Mouse (Mus musculus) neural tube, embryonic 11.5 days (tissue): ENCODE measurements at regions not wholly inside any gene's neighbourhood (a gene's known extent, or its start where the extent isn't known, plus 50 kb on each side); places are given as distances from the start of the nearest gene placed in this dataset.
A peak's percentile ranks its signal among the peaks of the same experiment; 100 is the strongest.

Experiments
- ATAC-seq: fragments of 200-750 bp; cut with Nextera tagmentation; 2 replicates; pipeline ENCODE4 v1.8.0; 2017; ENCODE audit warnings: moderate number of reproducible peaks, mild to moderate bottlenecking, moderate TSS enrichment, moderate library complexity; ENCODE audit not compliant: insufficient read depth, low FRiP score, low TSS enrichment
- DNase-seq: peaks from one replicate; pipeline ENCODE4 v3.0.0-alpha.2; 2015; ENCODE audit warnings: low spot score
- H3K27ac ChIP-seq: fragments of 300-500 bp; sonication (generic); 2 replicates; pipeline ENCODE4 v1.5.1; 2014; ENCODE audit warnings: low read depth, mild to moderate bottlenecking, low read length
- H3K27me3 ChIP-seq: fragments of 300-500 bp; sonication (generic); 2 replicates; pipeline ENCODE4 v1.6.1; 2014; ENCODE audit warnings: mild to moderate bottlenecking, low read length, mixed read lengths; ENCODE audit not compliant: control insufficient read depth, insufficient read depth
- H3K36me3 ChIP-seq: fragments of 300-500 bp; sonication (generic); 2 replicates; pipeline ENCODE4 v1.6.1; 2014; ENCODE audit warnings: mild to moderate bottlenecking, low read length, moderate library complexity, mixed read lengths; ENCODE audit not compliant: control insufficient read depth, insufficient read depth
- H3K4me1 ChIP-seq: fragments of 300-500 bp; sonication (generic); 2 replicates; pipeline ENCODE4 v1.6.1; 2014; ENCODE audit warnings: low read length, mixed read lengths; ENCODE audit not compliant: control insufficient read depth, insufficient read depth
- H3K4me2 ChIP-seq: fragments of 300-500 bp; sonication (generic); 2 replicates; pipeline ENCODE4 v1.6.1; 2014; ENCODE audit warnings: low read depth, mild to moderate bottlenecking, moderate library complexity
- H3K4me3 ChIP-seq: fragments of 300-500 bp; sonication (generic); 2 replicates; pipeline ENCODE4 v1.5.1; 2014; ENCODE audit warnings: low read depth, low read length
- H3K9ac ChIP-seq: fragments of 300-500 bp; sonication (generic); 2 replicates; pipeline ENCODE4 v1.6.1; 2014; ENCODE audit warnings: mild to moderate bottlenecking, low read length
- H3K9me3 ChIP-seq: fragments of 300-500 bp; sonication (generic); 2 replicates; pipeline ENCODE4 v1.6.1; 2016; ENCODE audit warnings: low read length; ENCODE audit not compliant: control insufficient read depth
- WGBS: fragments of 180-500 bp; shearing (Covaris S2); extraction: QIAGEN DNeasy Blood & Tissue Kit; methylation state at CpG from one replicate; pipeline ENCODE4 v1.1.7; 2014; 5-methylcytosine and 5-hydroxymethylcytosine counted together

DNA sequence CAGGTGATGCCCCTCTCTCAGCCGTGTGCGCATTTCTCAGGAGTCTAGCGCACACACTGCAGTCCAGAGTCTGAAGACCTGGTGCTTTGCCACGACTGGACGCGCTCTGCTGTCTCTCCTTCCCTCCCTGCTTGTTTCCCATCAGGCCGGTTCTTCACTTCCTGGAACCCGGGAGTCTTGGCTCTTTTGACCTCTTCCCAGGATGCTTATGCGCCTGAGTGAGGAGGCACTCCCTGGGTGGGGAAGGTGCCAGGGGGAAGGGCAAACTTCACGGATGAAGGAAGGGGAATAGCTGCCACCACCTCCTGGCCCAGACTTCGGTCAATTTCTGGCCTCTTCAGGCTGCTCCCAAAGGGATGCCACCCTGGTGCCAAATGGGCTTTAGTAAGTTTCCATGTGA, 86.4 kb upstream of the Max start:
- no peak for ATAC-seq
- H3K4me3 ChIP-seq, result no peak overlapping the region
- 46% methylated on average over 11 of the region's 11 CpGs for WGBS
- no peak for DNase-seq
- no peaks in the 10 kb centered on the region for H3K27me3 ChIP-seq
- H3K9ac ChIP-seq, result no peak overlapping the region
- no peaks in the 10 kb centered on the region for H3K4me1 ChIP-seq
- H3K4me2 ChIP-seq, result no peak overlapping the region
- H3K9me3 ChIP-seq, result no peaks in the 10 kb centered on the region
- H3K27ac ChIP-seq, result no peak overlapping the region
- H3K36me3 ChIP-seq, result no peaks in the 10 kb centered on the region

DNA sequence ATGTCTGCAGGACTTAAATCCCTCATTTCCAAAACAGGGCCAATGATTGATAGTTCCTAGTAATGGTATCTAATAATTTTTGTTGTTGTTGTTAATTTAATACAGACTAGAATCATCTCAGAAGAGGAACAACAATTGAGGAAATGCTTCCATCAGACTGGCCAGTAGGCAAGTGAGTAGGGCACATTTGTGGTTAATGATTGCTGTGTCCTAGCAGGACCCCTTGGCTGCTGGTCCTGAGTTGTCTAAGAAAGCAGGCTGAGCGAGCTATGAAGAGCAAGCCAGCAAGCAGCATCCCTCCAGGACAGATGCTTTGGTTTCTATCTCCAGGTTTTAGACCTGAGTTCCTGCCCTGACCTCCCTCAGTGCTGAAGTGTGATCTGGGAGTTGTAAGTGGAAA, 85.3 kb upstream of the Max start:
- no peak for DNase-seq
- H3K27ac ChIP-seq, result no peak overlapping the region
- no peaks in the 10 kb centered on the region for H3K4me1 ChIP-seq
- no peak overlapping the region for H3K9ac ChIP-seq
- no peak overlapping the region for H3K4me3 ChIP-seq
- no peak for ATAC-seq
- no peaks in the 10 kb centered on the region for H3K36me3 ChIP-seq
- no peaks in the 10 kb centered on the region for H3K27me3 ChIP-seq
- no peak overlapping the region for H3K4me2 ChIP-seq
- H3K9me3 ChIP-seq, result no peaks in the 10 kb centered on the region
- 70% methylated on average over 1 of the region's 1 CpGs for WGBS

DNA sequence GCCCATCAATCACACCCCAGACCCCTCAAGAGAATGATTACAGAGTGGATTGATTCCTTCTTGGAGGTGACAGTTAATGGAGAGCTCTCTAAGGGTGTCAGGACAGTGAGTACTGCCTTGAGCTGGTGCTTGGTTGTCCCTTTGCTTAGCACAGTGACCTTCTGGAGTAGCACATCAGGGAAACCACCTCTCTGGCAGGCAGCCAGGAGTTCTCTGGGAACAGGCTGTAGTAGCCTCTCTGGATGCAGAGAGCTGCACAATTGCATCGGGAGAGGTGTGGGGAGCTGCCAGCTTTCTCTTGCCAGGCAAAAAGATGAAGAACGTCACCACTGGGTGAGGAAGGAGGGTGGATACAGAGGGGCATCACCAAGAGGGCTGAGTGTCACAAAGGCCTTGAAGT, 84.0 kb upstream of the Max start:
- ATAC-seq, result no peak

DNA sequence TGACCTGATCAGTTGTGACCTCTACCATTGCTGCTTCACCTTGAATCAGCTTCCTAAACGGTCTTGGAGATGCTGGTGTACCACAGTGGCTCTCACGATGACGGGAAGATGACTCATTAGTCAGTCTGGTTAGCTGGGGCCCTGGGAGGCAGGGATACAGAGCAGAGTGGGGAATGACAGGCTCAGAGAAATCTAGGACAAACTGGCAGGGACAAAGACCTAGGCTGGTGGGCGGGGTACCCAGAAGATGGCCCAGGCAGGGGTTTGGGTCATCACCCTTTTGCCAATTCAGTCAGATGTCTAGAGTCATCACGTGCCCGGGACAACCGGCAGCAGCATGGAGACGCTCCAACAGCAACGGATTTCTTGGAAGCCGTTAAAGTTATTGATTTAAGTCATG, 83.4 kb upstream of the Max start:
- Histone ChIP-seq H3K36me3 (no peaks in the 10 kb centered on the region), H3K9me3 (no peaks in the 10 kb centered on the region), H3K4me2 (no peak overlapping the region), H3K4me1 (no peaks in the 10 kb centered on the region), H3K27ac (no peak overlapping the region), H3K9ac (no peak overlapping the region), H3K27me3 (no peaks in the 10 kb centered on the region), H3K4me3 (no peak overlapping the region)
- ATAC-seq (no peak), DNase-seq (no peak)
- WGBS, result 80% methylated on average over 10 of the region's 10 CpGs

More for the DNA sequence above, 84.0 kb upstream of the Max start:
- Histone ChIP-seq H3K9ac (no peak overlapping the region), H3K4me1 (no peaks in the 10 kb centered on the region), H3K4me3 (no peak overlapping the region), H3K27ac (no peak overlapping the region), H3K27me3 (no peaks in the 10 kb centered on the region), H3K36me3 (no peaks in the 10 kb centered on the region), H3K4me2 (no peak overlapping the region), H3K9me3 (no peaks in the 10 kb centered on the region)
- DNase-seq, result no peak
- WGBS, result 82% methylated on average over 2 of the region's 2 CpGs

DNA sequence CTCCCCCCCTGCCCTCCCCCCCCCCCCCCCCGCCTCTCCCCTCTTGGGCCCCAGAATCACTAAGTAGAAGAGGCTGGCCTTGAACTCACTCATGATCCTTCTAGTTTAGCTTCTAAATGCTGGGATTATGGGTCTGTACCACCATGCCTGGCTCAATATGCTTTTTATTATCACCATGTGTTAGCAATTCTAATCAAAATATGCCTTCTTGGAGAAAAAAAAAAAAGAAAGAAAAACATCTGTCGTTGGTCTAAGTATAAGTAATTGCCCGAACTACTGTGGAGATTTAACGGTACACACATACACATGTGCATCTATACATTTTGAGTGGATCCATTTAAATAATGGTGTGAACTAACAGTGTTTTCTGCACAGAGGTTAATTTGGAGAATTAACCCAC, 80.4 kb upstream of the Max start:
- H3K4me3 ChIP-seq, result no peak overlapping the region
- no peak overlapping the region for H3K9ac ChIP-seq
- H3K27ac ChIP-seq, result no peak overlapping the region
- DNase-seq (no peak), ATAC-seq (no peak)
- no peaks in the 10 kb centered on the region for H3K27me3 ChIP-seq
- H3K9me3 ChIP-seq, result no peaks in the 10 kb centered on the region
- H3K4me1 ChIP-seq, result no peaks in the 10 kb centered on the region
- no peaks in the 10 kb centered on the region for H3K36me3 ChIP-seq
- 61% methylated on average over 3 of the region's 4 CpGs for WGBS
- H3K4me2 ChIP-seq, result no peak overlapping the region

DNA sequence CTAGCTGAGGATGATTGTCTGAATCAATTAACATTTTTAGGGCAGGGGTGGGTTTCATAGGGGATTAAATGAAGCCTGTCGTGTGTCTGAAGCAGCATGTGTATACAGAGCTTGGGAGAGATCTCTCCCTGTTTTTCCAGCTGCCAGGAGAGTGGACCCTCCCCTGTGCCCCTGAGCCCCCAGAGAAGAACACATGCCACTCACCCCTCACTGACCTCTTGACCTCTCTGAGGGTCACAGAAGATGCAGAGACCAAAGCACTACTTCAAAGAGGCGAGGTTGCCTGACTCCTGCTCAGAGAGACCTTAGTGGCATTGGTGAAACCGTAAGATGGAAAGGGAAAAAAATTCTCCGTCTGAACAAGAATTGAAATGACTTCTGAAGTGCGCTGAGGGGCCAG, 79.1 kb upstream of the Max start:
- 36% methylated on average over 5 of the region's 5 CpGs for WGBS
- no peak overlapping the region for H3K4me2 ChIP-seq
- H3K9me3 ChIP-seq, result no peaks in the 10 kb centered on the region
- DNase-seq (peak; percentile 18), ATAC-seq (no peak)
- H3K27me3 ChIP-seq, result no peaks in the 10 kb centered on the region
- no peak overlapping the region for H3K4me3 ChIP-seq
- no peak overlapping the region for H3K9ac ChIP-seq
- H3K27ac ChIP-seq, result no peak overlapping the region
- no peaks in the 10 kb centered on the region for H3K4me1 ChIP-seq
- H3K36me3 ChIP-seq, result no peaks in the 10 kb centered on the region

DNA sequence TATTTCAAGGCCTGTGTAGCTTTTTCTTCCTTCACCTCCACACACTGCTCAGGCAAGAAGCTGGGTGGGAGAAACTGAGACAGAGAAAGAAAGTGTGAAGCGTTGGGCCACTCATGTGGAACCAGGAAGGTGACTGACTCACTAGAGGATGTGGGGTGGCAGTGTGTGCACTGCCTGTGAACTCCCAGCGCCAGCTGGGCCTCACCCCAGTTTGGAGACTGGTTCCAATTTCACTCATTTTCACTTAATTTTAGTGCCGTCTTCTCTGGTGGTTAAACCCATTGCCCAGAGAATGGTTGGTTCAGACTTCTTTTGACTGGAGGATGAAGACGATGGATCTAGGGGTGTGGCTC, 77.9 kb upstream of the Max start:
- H3K27me3 ChIP-seq, result no peaks in the 10 kb centered on the region
- ATAC-seq (no peak), DNase-seq (no peak)
- no peak overlapping the region for H3K4me3 ChIP-seq
- no peak overlapping the region for H3K9ac ChIP-seq
- no peaks in the 10 kb centered on the region for H3K9me3 ChIP-seq
- H3K4me2 ChIP-seq, result no peak overlapping the region
- WGBS, result 93% methylated on average over 4 of the region's 4 CpGs
- no peak overlapping the region for H3K27ac ChIP-seq
- H3K36me3 ChIP-seq, result no peaks in the 10 kb centered on the region
- H3K4me1 ChIP-seq, result no peaks in the 10 kb centered on the region

DNA sequence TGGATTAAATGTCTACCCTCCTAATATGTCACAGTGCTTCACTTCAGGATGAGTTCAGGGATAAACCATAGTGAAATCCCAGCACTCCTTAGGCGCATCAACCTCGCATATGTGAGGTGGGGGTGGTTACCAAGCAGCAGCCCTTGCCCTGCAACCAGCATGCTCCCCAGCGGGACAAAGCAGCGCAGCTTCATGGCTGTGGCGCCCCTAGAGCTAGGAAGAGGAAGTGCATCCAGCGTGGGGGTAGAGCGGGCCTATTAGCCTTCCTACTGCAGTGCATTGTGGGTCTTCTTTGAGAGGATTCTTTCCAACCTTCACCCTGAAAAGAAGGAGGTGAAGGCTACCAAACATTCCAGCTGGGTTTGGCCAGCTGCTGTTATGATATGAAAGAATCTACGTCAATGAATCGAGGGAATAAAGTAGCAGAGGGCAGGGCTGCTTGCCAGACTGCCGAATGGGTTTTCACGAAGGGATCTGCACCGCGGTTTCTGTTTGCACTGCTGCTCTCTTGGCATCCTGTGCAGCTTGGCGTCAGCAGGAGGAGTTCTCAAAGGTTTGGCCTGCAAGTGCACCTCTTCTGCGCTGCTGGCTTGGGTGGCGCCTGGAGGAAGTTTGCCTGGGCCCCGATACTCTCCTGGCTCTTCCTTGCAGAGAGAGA, 77.4 kb upstream of the Max start:
- Histone ChIP-seq H3K4me1 (no peaks in the 10 kb centered on the region), H3K27ac (no peak overlapping the region), H3K9ac (no peak overlapping the region), H3K27me3 (no peaks in the 10 kb centered on the region), H3K9me3 (no peaks in the 10 kb centered on the region), H3K36me3 (no peaks in the 10 kb centered on the region), H3K4me2 (no peak overlapping the region), H3K4me3 (no peak overlapping the region)
- WGBS, result 90% methylated on average over 17 of the region's 17 CpGs
- no peak for DNase-seq
- ATAC-seq, result no peak

DNA sequence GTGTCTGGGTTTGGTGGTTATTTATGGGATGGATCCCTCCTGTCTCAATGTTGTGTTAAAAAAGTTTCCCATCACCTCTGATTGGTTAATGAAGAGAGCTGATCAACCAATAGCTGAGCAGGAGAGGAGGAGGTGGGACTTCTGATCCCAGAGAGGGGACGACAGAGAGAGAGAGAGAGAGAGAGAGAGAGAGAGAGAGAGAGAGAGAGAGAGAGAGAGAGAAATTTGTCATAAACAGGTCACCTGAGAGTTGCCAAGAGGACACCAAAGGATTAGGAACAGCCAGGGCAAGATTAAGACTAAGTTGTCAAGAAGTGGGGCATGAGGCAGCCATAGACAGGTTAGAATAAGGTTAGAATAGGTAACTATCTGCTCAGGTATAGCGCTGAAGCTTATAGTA, 73.7 kb upstream of the Max start:
- ATAC-seq (no peak), DNase-seq (no peak)
- Histone ChIP-seq H3K36me3 (no peaks in the 10 kb centered on the region), H3K9me3 (no peaks in the 10 kb centered on the region), H3K4me2 (no peak overlapping the region), H3K4me3 (no peak overlapping the region), H3K9ac (no peak overlapping the region), H3K27me3 (no peaks in the 10 kb centered on the region), H3K4me1 (no peaks in the 10 kb centered on the region), H3K27ac (no peak overlapping the region)
- WGBS, result 44% methylated on average over 2 of the region's 2 CpGs
